Mouse (Mus musculus) cortical plate, adult 2 months (tissue): Measurements from ENCODE around the gene Gabpb1.

Experiments used
- CTCF ChIP-seq: fragments of 200-500 bp; IDR thresholded peaks from 2 replicates; pipeline ENCODE4 v1.5.1; 2011; ENCODE audit warnings: mild to moderate bottlenecking, control low read depth, low read length; ENCODE audit not compliant: insufficient read depth; ENCODE audit errors: extremely low read depth
- POLR2A ChIP-seq: fragments of 200-500 bp; IDR thresholded peaks from 2 replicates; pipeline ENCODE4 v1.6.1; 2011; ENCODE audit warnings: mild to moderate bottlenecking, low read length, control low read depth; ENCODE audit not compliant: insufficient read depth; ENCODE audit errors: extremely low read depth

DNA sequence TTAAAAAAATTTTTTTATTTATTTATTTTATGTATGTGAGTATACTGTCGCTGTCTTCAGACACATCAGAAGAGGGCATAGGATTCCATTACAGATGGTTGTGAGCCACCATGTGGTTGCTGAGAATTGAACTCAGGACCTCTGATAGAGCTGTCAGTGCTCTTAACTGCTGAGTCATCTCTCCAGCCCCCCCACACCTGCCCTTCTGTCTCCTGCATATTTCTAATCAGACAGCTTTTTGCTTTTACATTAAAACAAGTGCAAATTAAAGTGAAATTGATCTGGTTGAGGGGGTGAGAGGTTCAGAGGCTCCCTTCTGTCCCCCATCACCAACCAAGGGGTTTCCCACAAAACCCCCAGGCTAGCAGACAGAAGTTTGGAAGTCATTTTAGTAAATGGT is 96.9 kb downstream of the Gabpb1 start:
- TF ChIP-seq CTCF, result no peak
- TF ChIP-seq POLR2A, result no peak
